Comparison of ENCODE assay signal across 20 mouse cellular contexts in the genomic region with DNA sequence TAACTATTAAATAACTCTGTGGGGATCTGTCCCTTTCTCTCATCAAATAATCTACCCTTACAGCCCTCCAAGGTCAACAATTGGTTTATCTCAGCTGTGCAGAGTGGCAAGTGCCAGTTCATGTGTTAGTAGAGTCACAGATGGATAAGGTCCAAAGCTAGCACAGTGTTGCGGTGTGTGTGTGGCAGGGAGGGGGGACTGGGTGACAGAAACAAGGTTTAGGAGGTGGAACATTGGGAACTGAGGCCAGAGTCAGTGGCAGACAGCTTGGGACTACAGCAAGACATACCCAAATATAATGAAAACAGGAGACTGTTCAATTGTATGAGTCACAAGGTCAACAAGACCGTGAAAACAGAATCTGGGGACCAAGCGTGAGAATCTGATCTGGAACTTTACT.
"Had no signal": no experiment of that assay in that cellular context is flagged by ENCODE, and none has a peak within 500 bp of the region (broad histone marks: within the 10 kb centered on the region; RNA-seq: fewer than 3 reads in every experiment).

No protein-coding gene starts in this region.

- DNase-seq: liver, postnatal 0 days; lung, adult 2 months; lung, postnatal 14 days; lung, postnatal 36 days; retina, postnatal 1 day; right cerebral cortex, adult 18-20 months; right cerebral cortex, postnatal 25 days; right cerebral cortex, postnatal 4 days; thymus, adult 2 months; thymus, postnatal 36 days had no signal

- H3K4me3 ChIP-seq: lung, embryonic 15.5 days; megakaryocyte, embryonic 14.5 days; midbrain, embryonic 13.5 days; midbrain, embryonic 15.5 days; myocyte; neural tube, embryonic 13.5 days; neural tube, embryonic 15.5 days; stomach, embryonic 15.5 days had no signal

- H3K9me3 ChIP-seq: lung, embryonic 15.5 days; midbrain, embryonic 13.5 days; midbrain, embryonic 15.5 days; neural tube, embryonic 13.5 days; neural tube, embryonic 15.5 days; stomach, embryonic 15.5 days had no signal

- H3K36me3 ChIP-seq: lung, embryonic 15.5 days; midbrain, embryonic 13.5 days; midbrain, embryonic 15.5 days; neural tube, embryonic 13.5 days; neural tube, embryonic 15.5 days; stomach, embryonic 15.5 days had no signal

- H3K27ac ChIP-seq: lung, embryonic 15.5 days; macrophage; midbrain, embryonic 13.5 days; midbrain, embryonic 15.5 days; neural tube, embryonic 13.5 days; neural tube, embryonic 15.5 days; stomach, embryonic 15.5 days; stomach, postnatal 0 days had no signal

- H3K4me1 ChIP-seq: lung, embryonic 15.5 days; megakaryocyte, embryonic 14.5 days; midbrain, embryonic 13.5 days; midbrain, embryonic 15.5 days; neural tube, embryonic 13.5 days; neural tube, embryonic 15.5 days; stomach, embryonic 15.5 days had no signal

- H3K27me3 ChIP-seq: lung, embryonic 15.5 days; megakaryocyte, embryonic 14.5 days; midbrain, embryonic 13.5 days; midbrain, embryonic 15.5 days; neural tube, embryonic 13.5 days; neural tube, embryonic 15.5 days; stomach, embryonic 15.5 days had no signal
